Mouse (Mus musculus) megakaryocyte-erythroid progenitor cell, adult 5-6 weeks (primary cell): ENCODE measurements around the gene Ces3b. TPM values are rescaled to one million over a fixed set of nuclear protein-coding genes. Genes with fewer than 3 reads are reported as not detected.
"Not testable (repeated sequence)": the region's sequence is repeated elsewhere in the genome, so short reads cannot be mapped to it uniquely, and the experiment has no call there.

Experiments used
- ATAC-seq: replicated peaks from 2 replicates; pipeline ENCODE4 v1.8.0; 2016; ENCODE audit warnings: mild to moderate bottlenecking, inconsistent platforms; ENCODE audit not compliant: severe bottlenecking, poor library complexity, low FRiP score, low TSS enrichment
- total RNA-seq, 2 experiments: library from RNA; stranded (forward) in 1 of 2; stranded (reverse) in 1 of 2; fragments of 200-1000, 215-1000 nt in 1 of 2; fragments of >200 nt in 1 of 2; fragmentation: Nextera tagmentation in 1 of 2; gene quantifications; 2 replicates each; pipeline ENCODE4 v1.2.3; 2014 to 2017

The Ces3b gene
- total RNA-seq (2014; fragmentation: Nextera tagmentation) (not detected in 2 replicates), total RNA-seq (2017) (not detected in 2 replicates)

GRCm38 (mm10) chr8:105083449-105084050 lies at the start of gene Ces3b:
Gene Ces3b, plus strand, starts transcription at chr8:105083753.
- no peak for ATAC-seq

GRCm38 (mm10) chr8:105043510-105043909 lies 40.0 kb upstream of the Ces3b start:
- no peak for ATAC-seq

GRCm38 (mm10) chr8:105045824-105046401 lies 37.6 kb upstream of the Ces3b start:
- ATAC-seq: no peak

GRCm38 (mm10) chr8:105048371-105048854 lies 35.1 kb upstream of the Ces3b start, which contains the start of gene Ces3a:
Gene Ces3a, plus strand, starts transcription at chr8:105048601.
- ATAC-seq: no peak

GRCm38 (mm10) chr8:105056211-105056610 lies 27.3 kb upstream of the Ces3b start:
- ATAC-seq: no peak

GRCm38 (mm10) chr8:105060056-105060455 lies 23.5 kb upstream of the Ces3b start:
- ATAC-seq: no peak

- peak; percentile 80 for ATAC-seq
Measured at GRCm38 (mm10) chr8:105066761-105067160, 16.8 kb upstream of the Ces3b start.

- ATAC-seq: not testable (repeated sequence)
Measured at GRCm38 (mm10) chr8:105067905-105068304, 15.6 kb upstream of the Ces3b start.

- ATAC-seq: no peak
Measured at GRCm38 (mm10) chr8:105068971-105069370, 14.6 kb upstream of the Ces3b start.

GRCm38 (mm10) chr8:105076601-105077000 lies 7.0 kb upstream of the Ces3b start:
- ATAC-seq: no peak

GRCm38 (mm10) chr8:105077071-105077470 lies 6.5 kb upstream of the Ces3b start:
- no peak for ATAC-seq

GRCm38 (mm10) chr8:105078591-105078990 lies 5.0 kb upstream of the Ces3b start:
- no peak for ATAC-seq

- no peak for ATAC-seq
Measured at GRCm38 (mm10) chr8:105080814-105081336, 2.7 kb upstream of the Ces3b start.

GRCm38 (mm10) chr8:105088166-105088565 lies 4.6 kb downstream of the Ces3b start:
- not testable (repeated sequence) for ATAC-seq

- no peak for ATAC-seq
Measured at GRCm38 (mm10) chr8:105088581-105088980, 5.0 kb downstream of the Ces3b start.

GRCm38 (mm10) chr8:105093992-105094391 lies 10.4 kb downstream of the Ces3b start:
- ATAC-seq: no peak

- ATAC-seq: not testable (repeated sequence)
Measured at GRCm38 (mm10) chr8:105102101-105102785, 18.7 kb downstream of the Ces3b start.

- not testable (repeated sequence) for ATAC-seq
Measured at GRCm38 (mm10) chr8:105103701-105104100, 20.1 kb downstream of the Ces3b start.

GRCm38 (mm10) chr8:105104220-105104619 lies 20.7 kb downstream of the Ces3b start:
- ATAC-seq: no peak

GRCm38 (mm10) chr8:105129864-105130263 lies 46.3 kb downstream of the Ces3b start:
- no peak for ATAC-seq
